Mouse (Mus musculus) colon, adult 2 months (tissue): ENCODE results near the gene Prrg1. TPM values are rescaled to one million over a fixed set of nuclear protein-coding genes. Genes with fewer than 3 reads are reported as not detected.

Source experiments
- polyA plus RNA-seq: library from polyadenylated mRNA; depleted of rRNA; stranded (reverse); fragments of >200 nt; gene quantifications from 2 replicates; pipeline ENCODE4 v1.2.3, GENCODE M21; 2012; rRNA removed

The Prrg1 gene
- 0.35 and 0.52 TPM in 2 replicates for polyA plus RNA-seq

DNA sequence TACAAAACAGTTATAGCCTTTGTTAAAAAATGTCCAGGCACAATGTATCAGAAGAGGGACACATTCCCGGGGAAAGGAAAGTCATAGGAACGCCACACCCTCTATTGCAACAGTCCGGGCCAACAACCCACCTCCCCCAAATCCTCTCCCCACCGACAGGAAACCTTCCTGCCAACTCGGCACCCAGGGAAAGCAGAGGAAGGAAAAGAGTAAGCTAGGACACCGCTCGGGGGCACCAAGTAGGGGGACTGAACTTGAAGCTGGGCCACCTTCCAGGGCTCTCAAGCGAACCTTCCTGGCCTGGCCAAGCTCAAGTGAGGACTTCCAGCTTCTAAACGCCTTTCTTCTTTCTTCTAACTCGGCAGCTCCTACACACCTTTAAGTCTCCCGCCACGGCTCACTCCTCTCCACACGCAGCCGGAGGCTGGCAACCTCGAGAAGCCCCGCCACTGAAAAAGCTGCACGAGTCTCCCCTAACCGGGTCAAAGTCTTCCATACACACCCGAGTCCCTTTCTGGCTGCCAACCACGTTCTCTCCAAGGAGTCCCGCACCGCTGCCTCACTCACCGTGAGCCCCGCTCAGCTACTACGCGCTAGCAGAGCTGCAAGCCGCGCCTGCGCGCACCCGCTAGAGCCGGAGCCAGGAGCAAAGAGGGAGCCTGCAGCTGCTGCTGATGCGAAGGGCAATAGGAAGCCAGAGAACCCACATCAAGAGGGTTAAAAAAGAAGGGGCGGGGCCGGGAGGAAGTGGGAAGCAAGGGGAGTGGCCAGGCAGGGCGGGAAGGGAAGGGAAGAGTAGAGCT is at the start of gene Prrg1:
Gene Prrg1, minus strand, starts transcription at position 695 of the 803 bp plus-strand sequence.

Other genes starting within 250 kb of the Prrg1 start
- not detected in 2 replicates for gene 4930480E11Rik, start 214.3 kb downstream of the Prrg1 start, polyA plus RNA-seq
- not detected in 2 replicates for gene Fam47c, start 153.9 kb upstream of the Prrg1 start, polyA plus RNA-seq